Mouse (Mus musculus) embryo, embryonic 10 days (tissue): ENCODE measurements around the gene Xcr1.

Experiments used
- DNase-seq: peaks from one replicate; pipeline ENCODE4 v3.0.0-alpha.2; 2015; ENCODE audit warnings: low spot score

Gene Xcr1

DNA sequence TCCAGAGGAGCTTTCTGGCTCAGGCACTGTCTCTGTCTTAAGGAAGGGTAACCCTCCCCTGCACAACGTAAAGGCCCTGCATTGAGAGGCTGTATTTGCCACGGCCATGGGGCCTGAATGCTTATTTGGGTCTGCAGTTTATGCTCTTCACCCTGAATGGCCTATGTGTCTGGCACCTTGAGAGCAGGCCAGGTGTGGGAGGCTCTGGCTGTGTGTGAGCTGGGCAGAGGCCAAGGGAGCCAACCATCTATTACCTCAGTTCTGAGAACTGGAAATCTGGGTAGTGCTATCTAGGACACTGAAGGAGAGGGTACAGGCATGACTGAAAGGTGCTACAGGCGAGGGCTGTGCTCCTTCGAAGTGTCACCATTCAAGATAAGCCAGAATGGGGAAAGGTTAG, 47.0 kb downstream of the Xcr1 start:
- DNase-seq, result no peak

DNA sequence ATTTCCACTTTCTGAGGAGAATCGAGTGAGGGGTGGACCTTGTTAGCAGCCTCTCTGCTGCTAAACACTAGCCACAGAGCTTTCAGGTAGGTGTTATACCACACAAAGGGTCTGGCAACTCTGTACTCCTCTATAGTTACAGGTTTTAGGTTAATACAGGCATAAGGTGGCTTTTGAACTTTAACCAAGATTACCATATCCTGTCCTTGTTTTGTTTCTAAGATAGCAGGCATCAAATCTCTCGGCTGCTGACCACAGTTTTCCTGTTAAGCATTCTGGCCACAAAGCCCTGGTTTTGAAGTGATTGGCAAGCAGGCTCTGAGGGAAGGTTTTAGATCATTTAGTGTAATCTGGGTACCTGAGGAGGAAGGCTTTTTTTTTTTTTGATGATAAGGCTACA, 47.5 kb downstream of the Xcr1 start:
- DNase-seq, result no peak

- no peak for DNase-seq
Measured at GRCm38 (mm10) chr9:123811831-123812230, 50.0 kb downstream of the Xcr1 start.

- no peak for DNase-seq
Measured at GRCm38 (mm10) chr9:123808583-123808982, 53.2 kb downstream of the Xcr1 start.

GRCm38 (mm10) chr9:123806267-123806666, 55.6 kb downstream of the Xcr1 start, which contains the start of gene Cxcr6:
Gene Cxcr6 (plus strand): TSS chr9:123806475.
- no peak for DNase-seq

GRCm38 (mm10) chr9:123805241-123805640, 56.6 kb downstream of the Xcr1 start:
- no peak for DNase-seq

DNA sequence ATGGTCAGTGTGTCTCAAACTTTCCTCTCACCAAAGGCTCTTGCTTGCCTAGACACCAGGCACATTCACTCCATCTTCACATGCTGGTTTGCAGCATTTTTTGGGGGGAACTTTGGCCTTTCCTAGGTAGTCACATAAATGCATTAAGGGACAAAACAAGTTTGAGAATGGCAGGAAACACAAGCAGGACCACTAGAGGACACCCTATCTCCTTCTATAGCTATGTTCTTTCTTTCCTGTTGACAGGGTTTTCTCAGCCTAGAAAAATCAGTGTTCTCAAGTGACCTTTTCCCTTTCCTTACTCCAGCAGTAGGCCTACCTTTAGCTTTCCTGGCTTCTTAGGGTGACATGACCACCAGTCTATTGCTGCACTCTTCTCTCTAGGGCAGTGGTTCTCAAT, 58.9 kb downstream of the Xcr1 start:
- DNase-seq, result no peak

GRCm38 (mm10) chr9:123802421-123802820, 59.4 kb downstream of the Xcr1 start:
- no peak for DNase-seq
